14 mouse cellular contexts compared by ENCODE assay signal in the genomic region with DNA sequence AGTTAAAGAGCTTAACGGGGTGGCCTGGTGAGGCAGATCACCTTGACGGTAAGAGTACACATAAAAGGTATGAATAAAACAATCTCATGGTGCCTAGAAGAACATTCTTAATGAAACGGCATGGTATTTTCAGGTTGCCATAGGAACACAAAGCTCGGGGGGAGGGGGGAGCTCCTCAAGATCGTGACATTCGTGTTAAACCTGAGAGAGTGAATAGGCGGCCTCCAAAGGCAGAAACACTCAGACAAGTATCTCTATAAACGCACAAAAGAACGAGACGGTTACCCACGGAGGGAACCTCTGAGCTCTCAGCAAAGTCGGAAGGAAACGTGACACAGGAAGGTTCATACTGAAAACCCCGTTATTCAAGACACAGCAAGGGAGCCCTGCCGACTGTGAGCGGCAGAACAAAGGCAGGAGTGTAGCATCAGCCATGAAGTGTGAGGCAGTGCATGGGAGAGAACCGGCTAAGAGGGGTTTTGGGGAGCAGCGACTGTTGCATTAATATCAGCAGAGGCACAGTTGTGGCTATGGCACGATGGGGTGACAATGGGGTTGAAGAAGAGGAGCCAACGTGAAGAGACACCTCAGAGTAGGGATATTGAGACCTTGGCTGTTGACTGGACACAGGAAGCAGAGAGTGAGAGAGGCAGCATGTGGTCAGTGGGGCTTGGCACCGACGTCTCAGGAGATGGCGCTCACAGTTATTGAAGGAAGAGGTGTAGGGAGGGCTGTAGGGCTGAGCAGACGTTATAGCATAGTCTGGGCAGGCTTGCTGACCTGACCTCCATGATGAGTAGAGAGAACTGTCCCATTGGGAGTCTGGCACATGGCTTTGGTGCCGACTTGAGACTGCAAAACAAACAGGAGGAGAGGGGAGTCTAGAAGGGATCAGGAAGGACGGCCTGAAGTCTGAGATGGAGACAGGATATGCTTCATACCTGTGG.
DNase-seq lines count a peak whose midpoint lies in the region; ATAC-seq and TF ChIP-seq lines count a peak whose summit lies in the region.
"Had no signal": no experiment of that assay in that cellular context is flagged by ENCODE, and none has a peak within 500 bp of the region (broad histone marks: within the 10 kb centered on the region; RNA-seq: fewer than 3 reads in every experiment).

No protein-coding gene starts in this region.

- peak overlapping the region; percentile 71 for H3K27ac ChIP-seq in forebrain, embryonic 14.5 days (ENCODE audit: low read depth, low read length)
- H3K27ac ChIP-seq in hindbrain, postnatal 0 days, result no peak overlapping the region; the same call in 1 of the 2 replicates
- H3K27ac ChIP-seq: gastrocnemius, adult 2 months; liver, embryonic 15.5 days had no signal

- H3K4me2 ChIP-seq in forebrain, embryonic 14.5 days (ENCODE audit: low read length), result 0 out of 2 replicates have a peak overlapping the region, but pooled peaks have one; percentile 21
- H3K4me2 ChIP-seq in hindbrain, postnatal 0 days (ENCODE audit: low read depth, low read length), result no peak overlapping the region
- H3K4me2 ChIP-seq: liver, embryonic 15.5 days had no signal

- ATAC-seq in forebrain, embryonic 14.5 days, result peak; percentile 60
- peak; percentile 78 for ATAC-seq in hindbrain, postnatal 0 days

- H3K4me3 ChIP-seq in forebrain, embryonic 14.5 days (ENCODE audit: low read depth, low read length), result no peak overlapping the region
- H3K4me3 ChIP-seq in hindbrain, postnatal 0 days (ENCODE audit: low read length), result no peak overlapping the region
- H3K4me3 ChIP-seq: gastrocnemius, adult 2 months; liver, embryonic 15.5 days had no signal

- no peaks in the 10 kb centered on the region for H3K9me3 ChIP-seq in forebrain, embryonic 14.5 days (replicated peaks; ENCODE audit: control insufficient read depth, low read length)
- no peaks in the 10 kb centered on the region for H3K9me3 ChIP-seq in hindbrain, postnatal 0 days (ENCODE audit: low read length)
- H3K9me3 ChIP-seq: liver, embryonic 15.5 days had no signal

- TF ChIP-seq CTCF in hindbrain, postnatal 0 days (IDR thresholded peaks at IDR 0.05; ENCODE audit: low read depth), result no peak

- H3K36me3 ChIP-seq in forebrain, embryonic 14.5 days (ENCODE audit: control insufficient read depth, insufficient read depth, low read length), result no peaks in the 10 kb centered on the region
- no peaks in the 10 kb centered on the region for H3K36me3 ChIP-seq in hindbrain, postnatal 0 days (ENCODE audit: insufficient read depth, low read length)
- H3K36me3 ChIP-seq: liver, embryonic 15.5 days had no signal

- DNase-seq in right cerebral cortex, postnatal 10 days (ENCODE audit: low spot score in 2 of 2), result peak; percentile 53 to 57
- no peak for DNase-seq in right cerebral cortex, postnatal 25 days
- peak; percentile 71 for DNase-seq in forebrain, embryonic 14.5 days (ENCODE audit: low spot score)
- DNase-seq in hindbrain, postnatal 0 days (ENCODE audit: low spot score), result peak; percentile 60
- no peak for DNase-seq in kidney, postnatal 14 days
- DNase-seq in cerebellum, adult 8-10 months, result no peak
- DNase-seq in cerebellum, postnatal 4 days (ENCODE audit: low spot score in 2 of 2), result no peak
- DNase-seq: cerebellum, postnatal 36 days; gastrocnemius, adult 2 months; kidney, adult 18-20 months; kidney, postnatal 36 days; lung, postnatal 36 days; thymus, postnatal 25 days had no signal

- 49% methylated on average over 26 of the region's 26 CpGs for WGBS in forebrain, embryonic 14.5 days
- 42% methylated on average over 26 of the region's 26 CpGs for WGBS in hindbrain, postnatal 0 days

- no peaks in the 10 kb centered on the region for H3K27me3 ChIP-seq in forebrain, embryonic 14.5 days (replicated peaks; ENCODE audit: control insufficient read depth, insufficient read depth, low read length)
- no peaks in the 10 kb centered on the region for H3K27me3 ChIP-seq in hindbrain, postnatal 0 days (ENCODE audit: insufficient read depth, low read length)
- H3K27me3 ChIP-seq: liver, embryonic 15.5 days had no signal

- H3K9ac ChIP-seq in forebrain, embryonic 14.5 days (ENCODE audit: low read length), result no peak overlapping the region
- H3K9ac ChIP-seq in hindbrain, postnatal 0 days (replicated peaks; ENCODE audit: low read length), result no peak overlapping the region
- H3K9ac ChIP-seq: liver, embryonic 15.5 days had no signal

- no peaks in the 10 kb centered on the region; the same call in 1 of the 2 replicates for H3K4me1 ChIP-seq in forebrain, embryonic 14.5 days (ENCODE audit: control insufficient read depth, insufficient read depth, low read length)
- no peaks in the 10 kb centered on the region for H3K4me1 ChIP-seq in hindbrain, postnatal 0 days (ENCODE audit: insufficient read depth, low read length)
- H3K4me1 ChIP-seq: liver, embryonic 15.5 days had no signal

Comparison
In these comparisons a context has a peak if more than half of its experiments do, and no peak if none do; other contexts are left out.
1. DNase-seq: peak in right cerebral cortex, postnatal 10 days (2 of 2), forebrain, embryonic 14.5 days (single experiment) and hindbrain, postnatal 0 days (single experiment); none in right cerebral cortex, postnatal 25 days (single experiment), kidney, postnatal 14 days (single experiment), cerebellum, adult 8-10 months (single experiment) and cerebellum, postnatal 4 days (0 of 2).